Mouse (Mus musculus): ENCODE measurements around the gene Prr7. TPM values are rescaled to one million over a fixed set of nuclear protein-coding genes. Genes with fewer than 3 reads are reported as not detected.

Gene Prr7
- polyA plus RNA-seq (2012), result 17.3 and 18.6 TPM in 2 replicates

GRCm38 (mm10) chr13:55464027-55464884, at the start of gene Prr7:
Prr7 (plus strand) TSS chr13:55464267.

GRCm38 (mm10) chr13:55414743-55415380, 49.2 kb upstream of the Prr7 start, which contains the start of gene Pfn3:
Pfn3 (minus strand) TSS chr13:55415232.

GRCm38 (mm10) chr13:55426613-55427012, 37.5 kb upstream of the Prr7 start, which contains the start of gene F12:
F12 (minus strand) TSS chr13:55426793.

GRCm38 (mm10) chr13:55444937-55445315, 19.1 kb upstream of the Prr7 start, which contains the start of gene Grk6:
Grk6 (plus strand) TSS chr13:55445072.

GRCm38 (mm10) chr13:55487578-55488498, 23.8 kb downstream of the Prr7 start, which contains the start of gene Dbn1:
Dbn1 (minus strand) TSS chr13:55488111.

GRCm38 (mm10) chr13:55513111-55513748, 49.2 kb downstream of the Prr7 start, which contains the start of gene Pdlim7:
Pdlim7 (minus strand) TSS chr13:55513676.

Other genes with a start within 250 kb of the Prr7 start
- 274 and 289 TPM in 2 replicates for gene Prelid1, start 143.8 kb upstream of the Prr7 start, polyA plus RNA-seq (2012)
- 79.4 and 99.3 TPM in 2 replicates for gene Rab24, start 142.3 kb upstream of the Prr7 start, polyA plus RNA-seq (2012)
- gene Mxd3, start 134.4 kb upstream of the Prr7 start, polyA plus RNA-seq (2012), result 9.2 and 11.5 TPM in 2 replicates
- 128 and 133 TPM in 2 replicates for gene Lman2, start 101.5 kb upstream of the Prr7 start, polyA plus RNA-seq (2012)
- 18.1 and 18.7 TPM in 2 replicates for gene Rgs14, start 94.5 kb upstream of the Prr7 start, polyA plus RNA-seq (2012)
- gene Slc34a1, start 66.1 kb upstream of the Prr7 start, polyA plus RNA-seq (2012), result 0.29 and 0.36 TPM in 2 replicates
- not detected in 2 replicates for gene Pfn3, start 49.0 kb upstream of the Prr7 start, polyA plus RNA-seq (2012)
- 0.49 TPM in 1 of 2 replicates, not detected in the other for gene F12, start 37.5 kb upstream of the Prr7 start, polyA plus RNA-seq (2012)
- gene Grk6, start 19.2 kb upstream of the Prr7 start, polyA plus RNA-seq (2012), result 84.4 and 86.7 TPM in 2 replicates
- gene Dbn1, start 23.8 kb downstream of the Prr7 start, polyA plus RNA-seq (2012), result 6.1 and 8.7 TPM in 2 replicates
- 79.3 and 93.6 TPM in 2 replicates for gene Pdlim7, start 49.4 kb downstream of the Prr7 start, polyA plus RNA-seq (2012)
- gene Dok3, start 65.0 kb downstream of the Prr7 start, polyA plus RNA-seq (2012), result 193 and 354 TPM in 2 replicates
- gene Ddx41, start 72.4 kb downstream of the Prr7 start, polyA plus RNA-seq (2012), result 108 and 132 TPM in 2 replicates
- 99.9 and 120 TPM in 2 replicates for gene Fam193b, start 106.9 kb downstream of the Prr7 start, polyA plus RNA-seq (2012)
- gene Tmed9, start 109.5 kb downstream of the Prr7 start, polyA plus RNA-seq (2012), result 247 and 261 TPM in 2 replicates
- 31.0 and 33.7 TPM in 2 replicates for gene B4galt7, start 135.6 kb downstream of the Prr7 start, polyA plus RNA-seq (2012)
- 56.9 and 76.9 TPM in 2 replicates for gene Caml, start 158.7 kb downstream of the Prr7 start, polyA plus RNA-seq (2012)
- 21.0 and 37.2 TPM in 2 replicates for gene Ddx46, start 170.8 kb downstream of the Prr7 start, polyA plus RNA-seq (2012)
- gene B230219D22Rik, start 228.9 kb downstream of the Prr7 start, polyA plus RNA-seq (2012), result 19.1 and 19.5 TPM in 2 replicates

Data from megakaryocyte-erythroid progenitor cell, adult 5 weeks (primary cell).